Mouse (Mus musculus): Measurements from ENCODE around the gene Ablim2. TPM values are rescaled to one million over a fixed set of nuclear protein-coding genes. Genes with fewer than 3 reads are reported as not detected.

Gene Ablim2
- 4.8 TPM for polyA plus RNA-seq (2017; shearing (Covaris generic))

DNA sequence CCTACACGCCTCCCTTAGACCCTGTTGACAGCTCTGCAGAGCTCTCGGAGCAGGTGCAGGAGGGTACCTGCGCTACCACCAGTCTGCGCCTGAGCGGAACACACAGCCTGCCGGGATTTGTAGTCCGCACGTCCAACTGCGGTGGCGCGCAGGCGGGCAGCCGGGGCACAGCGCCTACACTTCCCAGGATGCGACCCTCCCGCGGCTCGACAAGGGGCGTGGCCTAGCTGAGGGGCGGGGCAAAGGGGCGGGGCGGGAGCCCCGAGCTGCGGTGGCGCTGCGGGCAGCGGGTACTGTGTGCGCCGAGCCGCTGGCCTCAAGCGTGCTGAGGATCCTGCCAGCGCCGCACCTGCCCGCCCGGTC is at the start of gene Ablim2:
Ablim2 (plus strand) TSS at position 242 of the 363 bp plus-strand sequence.

DNA sequence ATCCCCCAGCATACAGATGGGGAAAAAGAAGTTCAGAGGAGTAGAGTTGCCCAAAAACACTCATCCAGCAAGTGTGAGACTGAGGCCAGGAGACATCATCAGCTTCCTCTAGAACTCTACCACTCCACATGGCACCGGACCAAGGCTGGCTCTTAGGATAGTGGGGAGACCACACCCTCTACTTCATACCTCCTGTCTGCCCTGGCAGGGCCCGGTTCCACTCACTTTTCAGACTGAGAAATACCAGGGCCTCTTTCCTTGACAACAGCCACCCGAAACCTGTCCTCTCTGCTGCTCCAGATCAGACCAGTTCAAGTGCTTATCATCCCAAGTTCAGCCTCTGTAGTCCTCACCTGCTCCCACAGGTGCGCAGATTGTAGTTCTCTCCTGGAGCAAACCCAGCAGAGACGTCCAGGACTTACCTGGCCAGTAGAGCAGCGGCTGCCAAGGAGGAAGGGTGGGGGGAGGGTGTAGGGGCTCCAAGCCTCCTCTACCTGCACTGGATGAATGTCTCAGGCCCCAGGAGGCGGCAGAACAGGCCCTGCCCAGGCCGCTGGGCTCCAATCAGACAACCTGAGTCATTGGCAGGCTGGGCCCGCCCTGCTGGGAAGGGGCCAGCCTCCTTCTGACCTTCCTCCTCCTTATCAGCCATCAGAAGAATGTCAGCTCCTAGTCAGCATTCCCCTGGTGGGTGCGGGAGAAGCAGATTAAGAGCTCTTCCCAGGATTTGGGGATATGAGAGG is 18.0 kb upstream of the Ablim2 start, which contains the start of gene Sh3tc1:
Sh3tc1 (minus strand) TSS at position 452 of the 743 bp plus-strand sequence.

GRCm38 (mm10) chr5:35893093-35893804 is 135.6 kb downstream of the Ablim2 start, which contains the start of gene Afap1:
Gene Afap1 (plus strand): TSS chr5:35893319.

Other genes with a start within 250 kb of the Ablim2 start
- gene Cpz, start 232.2 kb upstream of the Ablim2 start, polyA plus RNA-seq (2017; shearing (Covaris generic)): not detected
- 7.7 TPM for gene Trmt44, start 182.8 kb upstream of the Ablim2 start, polyA plus RNA-seq (2017; shearing (Covaris generic))
- gene Acox3, start 174.8 kb upstream of the Ablim2 start, polyA plus RNA-seq (2017; shearing (Covaris generic)): 40.6 TPM
- not detected for gene Htra3, start 78.1 kb upstream of the Ablim2 start, polyA plus RNA-seq (2017; shearing (Covaris generic))
- gene Sh3tc1, start 17.9 kb upstream of the Ablim2 start, polyA plus RNA-seq (2017; shearing (Covaris generic)): 5.1 TPM
- gene Afap1, start 135.4 kb downstream of the Ablim2 start, polyA plus RNA-seq (2017; shearing (Covaris generic)): 9.5 TPM

Measured in CD4-positive, CD25-positive, alpha-beta regulatory T cell (primary cell).